Mouse (Mus musculus) v-Abl transformed pro-B cells (cell line): ENCODE measurements around the gene Rxylt1.

Experiments
- in situ Hi-C, 2 experiments: fragments of 400-800 bp; cut with MboI; formaldehyde crosslinking; loops; one replicate each; pipeline ENCODE4 v1.15.1; 2025; ENCODE audit not compliant: unreplicated experiment in 2 of 2

The Rxylt1 gene

DNA sequence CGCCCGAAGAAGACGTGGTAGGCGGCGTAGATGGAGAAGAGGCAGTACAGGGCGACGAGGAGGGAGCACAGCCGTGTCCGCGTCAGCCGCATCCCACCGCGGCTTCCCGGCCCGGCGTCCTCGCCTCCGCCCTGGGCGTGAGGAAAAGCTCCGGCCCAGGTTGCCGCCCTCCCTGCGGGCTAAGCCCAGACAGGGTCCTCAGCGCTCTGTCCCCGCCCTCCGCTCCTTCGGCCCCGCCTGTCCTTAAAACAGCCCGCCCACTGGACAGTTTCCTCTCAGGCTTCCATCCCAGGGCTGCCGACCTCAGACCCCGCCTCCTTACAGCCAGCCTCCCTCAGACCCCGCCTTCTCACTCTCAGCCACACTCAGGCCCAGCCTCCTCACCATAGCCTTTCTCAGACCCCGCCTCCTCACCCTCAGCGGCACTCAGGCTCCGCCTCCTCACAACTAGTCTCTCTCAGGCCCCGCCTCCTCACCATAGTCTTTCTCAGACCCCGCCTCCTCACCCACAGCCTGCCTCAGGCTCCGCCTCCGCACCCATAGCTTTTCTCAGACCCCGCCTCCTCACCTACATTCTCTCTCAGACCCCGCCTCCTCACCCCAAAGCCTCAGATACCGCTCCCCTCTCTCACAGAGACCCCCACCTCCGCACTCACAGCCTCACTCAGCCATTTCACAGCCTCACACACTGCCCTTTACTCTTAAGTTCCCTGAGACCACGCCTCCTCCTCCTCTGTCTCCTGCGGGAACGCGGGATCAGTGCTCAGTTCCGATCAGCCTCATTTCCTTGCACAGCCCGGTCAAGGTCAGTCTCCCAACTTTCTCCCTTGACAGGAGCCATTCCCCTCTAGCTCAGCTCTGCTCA, at the start of gene Rxylt1:
Gene Rxylt1 (minus strand): TSS at position 392 of the 865 bp plus-strand sequence.
- in situ Hi-C loops, result loop anchor here in 1 of 2 experiments (25.0 kb wide), 2 partner anchors 760 to 990 kb away; partner anchors contain the start of gene Mon2

DNA sequence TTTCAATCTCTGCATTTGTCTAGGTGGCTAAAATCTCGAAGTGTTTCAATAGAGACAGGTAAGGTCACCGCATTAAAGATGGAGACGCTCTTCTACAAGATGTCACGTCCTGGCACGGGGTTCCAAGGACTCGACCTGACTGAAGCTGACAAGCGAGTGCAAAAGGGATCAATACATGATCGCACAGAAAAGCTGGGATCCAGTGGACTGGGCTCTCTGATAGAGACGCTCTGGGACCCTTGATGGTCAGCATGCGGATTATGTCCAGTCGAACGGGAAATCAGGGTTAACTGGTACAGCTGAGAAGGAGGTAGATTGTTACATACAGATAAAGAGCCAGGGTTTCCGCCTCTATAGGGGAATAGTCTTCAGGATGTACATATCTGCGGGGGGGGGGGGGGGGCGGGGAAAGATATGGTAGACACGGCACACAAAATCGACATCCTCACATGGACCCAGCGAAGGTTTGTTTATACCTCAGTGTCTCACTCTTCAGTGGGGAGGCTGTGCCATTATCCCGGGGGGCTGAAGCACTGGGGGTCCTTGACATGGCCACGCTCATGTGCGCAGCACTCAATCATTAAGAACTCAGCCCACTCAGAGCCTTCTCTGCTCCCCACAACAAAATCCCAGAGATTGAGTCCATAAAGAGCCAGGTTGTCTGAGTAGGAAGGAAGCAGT, 24.3 kb upstream of the Rxylt1 start:
- in situ Hi-C loops, result no loop called here

DNA sequence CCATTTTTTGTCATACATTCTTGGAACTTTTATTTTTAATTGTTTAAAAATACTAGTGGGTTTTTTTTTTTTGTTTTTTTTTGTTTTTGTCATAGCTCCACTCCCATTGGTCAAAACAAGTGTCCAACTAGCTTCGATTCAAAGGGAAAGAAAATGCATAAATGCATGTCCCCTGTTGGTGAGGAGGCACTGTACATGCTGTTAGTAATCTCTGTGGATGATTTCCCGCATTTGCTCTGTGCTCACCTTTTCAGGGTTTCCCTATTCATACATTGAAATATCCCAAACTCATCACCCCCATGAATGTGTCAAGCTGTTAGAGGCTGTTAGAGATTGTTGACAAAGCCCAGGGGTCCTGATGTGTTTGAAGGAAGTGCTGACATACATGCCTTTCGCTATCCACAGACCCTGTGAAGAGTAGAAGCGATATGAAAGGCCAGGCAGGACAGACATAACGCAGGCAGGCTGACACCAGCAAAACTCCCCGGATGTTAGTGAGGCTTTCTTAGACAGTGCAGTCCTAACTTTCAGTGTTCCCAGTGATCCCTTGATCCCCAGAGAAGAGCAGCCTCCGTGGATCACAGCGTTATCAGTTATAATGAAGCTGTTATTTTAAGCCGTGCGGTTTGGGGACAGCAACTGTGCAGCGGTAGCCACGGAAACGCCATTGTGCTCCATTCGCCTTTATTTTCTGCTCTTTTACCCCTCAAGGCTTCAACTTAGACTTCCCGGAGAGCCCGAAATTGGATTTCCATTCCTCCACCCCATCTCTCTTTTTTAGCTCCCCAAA, 23.5 kb upstream of the Rxylt1 start:
- in situ Hi-C loops, result no loop called here

DNA sequence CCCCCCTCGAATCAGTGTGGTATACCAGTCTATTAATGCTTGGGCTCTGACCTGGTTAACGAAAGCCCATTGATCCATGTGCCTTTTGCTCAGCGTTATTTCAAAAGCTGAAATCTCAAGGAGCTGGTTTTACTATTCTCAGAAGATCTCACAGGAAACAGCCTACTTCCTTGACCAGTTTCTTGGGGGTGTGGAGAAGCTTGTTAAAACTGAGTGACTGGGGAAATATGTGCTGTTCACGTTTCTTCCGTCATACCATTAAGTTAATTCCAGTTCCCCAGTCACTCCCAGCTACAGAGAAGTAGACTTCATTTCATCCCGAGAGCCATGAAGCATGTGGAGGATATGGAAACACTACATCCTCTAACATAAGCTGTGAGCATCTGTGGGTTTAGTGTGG, 22.3 kb upstream of the Rxylt1 start:
- in situ Hi-C loops, result no loop called here

DNA sequence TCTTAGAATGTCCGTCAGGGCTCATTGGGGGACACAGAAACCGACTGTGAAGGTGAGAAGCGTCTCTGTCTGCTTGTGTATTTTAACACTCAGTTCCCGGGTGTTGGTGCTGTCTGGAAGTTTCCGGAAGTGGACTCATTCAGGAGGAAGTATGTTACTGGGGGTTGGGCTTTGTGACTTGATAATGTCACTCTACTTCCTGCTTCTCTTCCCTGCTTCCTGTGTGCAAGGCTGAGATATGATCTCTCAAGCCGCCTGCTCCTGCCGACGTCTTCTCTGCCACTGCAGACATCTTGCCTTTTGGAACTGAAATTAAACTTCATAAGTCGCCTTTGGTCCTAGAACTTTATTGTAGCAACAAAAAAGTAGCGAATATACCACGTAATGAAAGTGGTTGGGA, 19.5 kb upstream of the Rxylt1 start:
- in situ Hi-C loops, result no loop called here

DNA sequence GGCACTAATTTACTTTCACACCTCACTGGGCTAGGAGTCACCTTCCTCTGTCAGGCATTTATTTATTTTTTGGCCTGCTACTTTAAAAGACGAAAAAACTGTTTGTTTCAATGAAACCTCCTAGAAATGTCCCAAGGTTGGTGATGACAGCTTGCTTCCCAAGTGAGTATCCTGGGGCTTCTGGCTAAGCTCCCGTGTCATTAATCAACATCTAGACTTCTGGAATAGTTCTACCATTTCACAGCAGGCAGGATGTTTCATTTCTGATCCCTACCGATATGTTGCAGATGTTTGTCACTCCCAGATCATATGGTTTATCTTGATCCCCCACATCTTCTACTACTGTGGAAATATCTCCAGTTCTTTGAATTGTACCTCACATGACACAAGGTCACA, 9.5 kb upstream of the Rxylt1 start:
- in situ Hi-C loops, result loop anchor here in 1 of 2 experiments (10.0 kb wide), 2 partner anchors 688 to 898 kb away; no protein-coding TSS in a partner anchor

DNA sequence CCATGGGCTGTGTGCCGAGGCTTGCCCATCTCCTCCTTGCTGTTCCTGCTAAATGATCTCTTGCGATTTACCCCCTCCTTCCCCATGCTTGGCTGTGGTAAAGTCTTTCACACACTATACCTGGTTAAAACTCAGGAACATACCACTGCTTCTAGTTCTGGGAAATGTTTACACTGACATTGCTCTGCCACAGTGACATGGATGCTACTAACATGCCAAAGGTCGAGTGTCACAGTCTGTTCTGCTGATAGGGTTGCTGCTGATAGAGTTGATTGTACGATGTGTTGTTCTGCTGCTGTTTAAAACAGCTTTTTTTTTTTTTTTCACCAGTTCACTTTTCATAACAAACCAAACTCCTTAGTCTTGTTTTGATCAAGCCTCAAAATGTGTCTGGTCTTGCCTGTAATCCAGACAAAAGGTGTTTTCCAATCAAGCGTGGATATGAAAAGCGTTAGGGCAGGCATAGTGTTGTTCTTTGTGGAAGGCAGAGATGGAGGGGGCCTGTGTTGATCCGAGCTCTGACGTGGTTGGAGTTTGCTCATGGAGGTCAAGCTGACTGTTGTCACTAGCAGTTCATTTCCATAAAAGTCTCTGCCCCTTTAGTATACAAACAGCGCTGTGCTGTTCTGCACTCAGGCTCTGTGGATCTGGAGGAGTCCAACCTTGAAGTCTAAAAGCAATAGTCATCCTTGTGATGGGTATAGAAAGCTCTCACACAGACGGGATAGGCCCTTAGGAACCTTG, 8.9 kb upstream of the Rxylt1 start:
- in situ Hi-C loops, result loop anchor here in 1 of 2 experiments (10.0 kb wide), 2 partner anchors 689 to 899 kb away; no protein-coding TSS in a partner anchor

DNA sequence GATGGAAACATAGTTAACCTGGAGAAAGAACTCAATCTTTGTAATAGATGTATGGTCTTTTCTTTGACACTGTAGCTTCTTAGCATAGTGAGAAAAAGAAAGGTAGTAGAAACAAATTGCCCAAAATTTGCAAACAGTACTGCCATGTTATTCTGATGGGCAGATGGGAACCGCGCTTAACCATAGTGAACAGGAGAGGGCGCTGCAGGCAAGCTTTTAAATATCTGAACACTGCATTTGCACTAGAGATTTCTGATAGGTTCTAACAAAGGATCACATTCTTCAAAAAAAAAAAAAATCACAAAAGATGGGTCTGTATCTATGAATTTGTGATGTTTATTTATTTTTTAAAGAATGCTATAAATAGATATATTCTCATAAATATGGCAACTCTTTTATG, 8.2 kb upstream of the Rxylt1 start:
- in situ Hi-C loops, result loop anchor here in 1 of 2 experiments (10.0 kb wide), 2 partner anchors 689 to 899 kb away; no protein-coding TSS in a partner anchor

DNA sequence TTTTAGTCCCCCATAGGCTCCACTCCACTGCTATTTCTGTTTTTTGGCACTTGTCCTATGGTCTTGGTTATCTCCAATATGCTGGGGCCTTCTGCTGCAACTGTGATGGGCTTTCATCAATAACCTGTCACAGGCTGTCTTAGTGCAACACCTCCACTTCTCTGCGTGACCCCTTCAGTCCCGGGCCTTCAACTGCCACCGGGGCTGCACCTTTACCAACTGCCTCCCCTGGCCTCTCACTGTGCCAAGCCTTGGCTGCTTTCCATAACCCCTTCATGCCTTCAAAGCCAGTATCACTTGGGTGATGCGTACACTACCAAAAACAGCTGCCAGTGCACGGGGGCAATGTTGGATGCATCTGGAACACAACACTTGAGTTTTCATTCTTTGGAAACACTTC, 5.5 kb upstream of the Rxylt1 start:
- in situ Hi-C loops, result loop anchor here (5.0 to 10.0 kb wide), 4 partner anchors 425 to 902 kb away; no protein-coding TSS in a partner anchor

DNA sequence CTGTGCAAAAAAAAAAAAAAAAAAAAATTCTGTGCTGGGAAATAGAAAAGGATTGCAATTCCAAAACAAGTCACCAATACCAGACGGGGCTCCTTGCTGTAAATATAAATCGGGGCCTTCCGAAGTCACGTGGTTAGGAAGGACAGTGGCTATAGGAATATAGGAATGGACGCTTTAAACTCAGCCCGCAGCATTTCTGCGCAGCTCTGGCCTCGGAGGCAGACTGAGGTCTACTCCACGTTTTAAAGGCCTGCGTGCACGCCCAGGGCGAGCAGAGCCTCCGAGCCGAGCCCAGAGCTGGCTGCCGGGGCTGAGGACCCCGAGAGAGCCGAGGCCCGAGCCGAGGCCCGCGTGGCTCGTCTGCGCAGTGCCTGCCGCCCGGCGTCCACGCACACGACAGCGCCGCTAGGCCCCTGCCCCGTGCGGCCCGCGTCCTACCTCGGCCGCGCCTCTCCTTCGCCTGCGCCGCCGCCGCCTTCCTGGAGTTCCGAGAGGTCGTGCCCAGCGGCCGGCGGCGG, 650 bp downstream of the Rxylt1 start:
- in situ Hi-C loops, result loop anchor here in 1 of 2 experiments (25.0 kb wide), 2 partner anchors 759 to 991 kb away; partner anchors contain the start of gene Mon2

DNA sequence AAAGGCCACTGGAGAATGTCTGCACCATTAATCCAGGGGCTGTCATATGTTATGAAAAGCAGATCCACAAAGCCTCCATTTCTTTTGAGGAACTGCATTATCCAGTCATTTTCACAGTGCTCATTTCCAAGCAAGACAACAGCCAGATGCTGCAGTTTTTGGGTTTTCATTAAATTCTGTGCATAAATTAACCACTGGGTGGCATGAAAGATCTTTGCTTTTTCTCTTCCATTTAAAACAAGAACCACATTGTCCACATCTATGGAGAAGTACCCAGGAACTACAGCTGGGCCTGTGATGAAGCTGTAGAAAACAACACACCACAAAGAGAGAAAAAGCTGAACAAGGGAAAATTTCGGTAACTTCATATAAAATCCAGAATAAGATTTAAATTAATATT, 6.7 kb downstream of the Rxylt1 start:
- in situ Hi-C loops, result loop anchor here in 1 of 2 experiments (25.0 kb wide), 2 partner anchors 753 to 997 kb away; partner anchors contain the start of gene Mon2

DNA sequence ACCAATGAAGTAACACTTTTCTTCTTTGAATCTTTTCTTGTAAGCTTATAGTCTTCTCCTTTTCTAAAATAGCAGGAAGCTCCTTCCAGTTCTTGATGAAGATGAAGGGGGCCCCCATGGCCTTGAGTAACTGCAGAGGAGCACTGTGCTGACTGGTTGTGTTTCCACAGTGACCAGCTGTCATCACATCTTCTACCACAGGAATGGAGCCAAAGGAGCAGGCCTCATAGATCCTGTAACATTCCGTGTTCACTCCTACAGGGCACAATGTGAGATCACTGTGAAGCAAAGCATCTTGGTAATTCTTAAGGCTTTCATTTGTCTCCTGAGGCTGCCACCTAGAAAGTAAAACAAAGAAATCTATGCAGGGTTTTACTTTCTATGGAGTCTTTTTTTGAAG, 15.8 kb downstream of the Rxylt1 start:
- in situ Hi-C loops, result loop anchor here in 1 of 2 experiments (25.0 kb wide), 2 partner anchors 744 to 1006 kb away; partner anchors contain the start of gene Mon2

DNA sequence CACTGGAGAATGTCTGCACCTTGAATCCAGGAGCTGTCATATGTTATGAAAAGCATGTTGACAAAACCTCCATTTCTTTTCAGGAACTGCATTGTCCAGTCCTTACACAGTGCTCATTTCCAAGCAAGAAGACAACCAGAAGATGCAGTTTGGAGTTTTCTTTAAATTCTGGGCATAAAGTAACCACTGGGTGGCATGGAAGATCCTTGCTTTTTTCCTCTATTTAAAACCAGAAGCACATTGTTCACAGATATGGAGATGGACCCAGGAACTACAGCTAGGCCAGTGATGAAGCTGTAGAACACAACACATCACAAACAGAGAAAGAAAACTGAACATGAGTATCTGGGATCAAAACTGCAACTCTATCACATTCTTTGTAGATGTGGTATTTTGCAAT, 28.0 kb downstream of the Rxylt1 start:
- in situ Hi-C loops, result no loop called here

DNA sequence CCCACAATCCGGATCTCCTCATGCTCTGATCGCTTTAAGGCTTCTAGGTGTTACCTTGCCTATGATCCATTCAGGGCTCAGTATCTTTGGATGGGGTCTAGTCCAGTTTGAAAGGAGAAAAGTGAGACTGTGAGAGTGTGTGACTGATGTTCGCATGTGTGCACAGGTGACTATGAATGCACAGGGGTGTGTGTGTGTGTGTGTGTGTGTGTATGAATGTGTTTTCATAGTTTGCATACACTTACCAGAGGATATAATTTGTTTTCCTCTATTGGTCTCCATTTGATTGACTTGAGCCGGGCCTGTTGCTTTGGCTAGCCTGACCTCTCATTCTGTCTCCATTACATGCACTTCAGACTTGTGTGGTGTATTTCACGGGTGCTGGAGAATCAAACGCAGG, 41.3 kb downstream of the Rxylt1 start:
- in situ Hi-C loops, result no loop called here

DNA sequence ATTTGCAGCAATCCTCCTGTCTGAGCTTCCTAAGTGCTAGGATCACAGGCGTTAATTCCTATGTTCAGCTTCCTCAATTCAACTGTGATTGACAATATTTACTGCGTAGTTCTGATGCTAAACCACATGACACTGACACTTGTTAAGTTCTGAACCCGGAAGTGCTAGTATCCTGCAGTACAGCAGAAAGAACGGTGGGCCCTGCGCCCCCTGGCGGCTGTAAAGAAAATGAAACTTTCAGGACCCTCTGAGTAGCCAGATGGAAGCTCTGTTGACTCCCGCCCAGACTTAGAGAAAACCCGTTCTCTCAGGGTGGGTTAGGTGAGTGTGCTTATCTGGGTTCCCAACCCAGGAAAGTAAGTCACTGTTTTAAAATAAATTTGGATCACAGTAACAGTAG, 42.6 kb downstream of the Rxylt1 start:
- in situ Hi-C loops, result loop anchor here (5.0 kb wide), 3 partner anchors 352 to 417 kb away; no protein-coding TSS in a partner anchor

DNA sequence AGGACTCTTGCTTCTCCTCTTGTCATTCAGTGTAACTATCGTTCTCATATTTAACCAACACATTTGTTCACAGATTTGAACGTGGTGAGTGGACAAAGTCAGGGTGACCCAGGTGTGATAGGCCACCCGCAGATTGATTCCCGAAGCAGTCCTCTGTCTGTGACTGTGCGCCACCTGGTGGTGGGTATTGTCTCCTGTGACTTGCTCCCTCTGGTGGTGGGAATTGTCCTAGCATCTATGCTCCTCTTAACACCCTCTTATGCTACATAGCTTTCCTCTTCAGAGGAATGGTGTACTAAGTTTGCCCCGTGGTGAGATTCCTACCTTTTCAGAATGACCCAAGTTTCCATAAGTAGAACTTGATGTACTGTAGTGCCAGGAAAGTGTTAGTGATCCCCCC, 45.3 kb downstream of the Rxylt1 start:
- in situ Hi-C loops, result loop anchor here (5.0 kb wide), 3 partner anchors 350 to 415 kb away; no protein-coding TSS in a partner anchor

DNA sequence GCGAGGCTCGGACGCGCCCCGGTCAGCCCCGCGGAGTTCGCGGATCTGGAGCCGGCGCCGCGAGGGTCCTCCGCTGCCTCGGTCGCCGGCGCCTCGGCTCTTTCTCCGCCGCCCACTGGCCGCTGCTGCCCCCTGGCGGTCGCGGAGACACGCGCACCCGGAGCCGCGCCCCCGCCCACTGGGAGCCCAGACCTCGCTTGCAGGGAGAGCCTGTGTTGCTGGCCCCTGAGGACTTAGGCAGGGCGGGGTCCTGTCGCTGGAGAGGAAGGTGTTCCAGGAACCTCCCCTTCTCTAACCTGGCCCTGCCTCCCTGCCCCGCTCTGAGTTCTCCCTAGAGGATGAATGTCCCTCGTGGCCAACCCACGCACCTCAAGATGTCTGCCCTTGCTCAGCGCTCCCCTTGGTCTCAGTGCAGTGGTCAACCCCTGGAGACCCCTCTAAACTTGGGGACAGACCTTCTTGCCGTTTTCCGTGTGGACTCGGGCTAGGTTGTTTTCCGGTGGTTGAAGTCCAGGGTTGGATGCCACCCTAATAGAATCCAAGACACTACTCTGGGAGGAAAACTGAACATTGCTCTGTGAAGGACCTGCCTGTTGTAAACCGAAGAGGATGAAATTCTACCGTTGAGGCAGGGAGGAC, 49.3 kb downstream of the Rxylt1 start:
- in situ Hi-C loops, result loop anchor here in 1 of 2 experiments (25.0 kb wide), 1 partner anchor 761 kb away; no protein-coding TSS in a partner anchor

DNA sequence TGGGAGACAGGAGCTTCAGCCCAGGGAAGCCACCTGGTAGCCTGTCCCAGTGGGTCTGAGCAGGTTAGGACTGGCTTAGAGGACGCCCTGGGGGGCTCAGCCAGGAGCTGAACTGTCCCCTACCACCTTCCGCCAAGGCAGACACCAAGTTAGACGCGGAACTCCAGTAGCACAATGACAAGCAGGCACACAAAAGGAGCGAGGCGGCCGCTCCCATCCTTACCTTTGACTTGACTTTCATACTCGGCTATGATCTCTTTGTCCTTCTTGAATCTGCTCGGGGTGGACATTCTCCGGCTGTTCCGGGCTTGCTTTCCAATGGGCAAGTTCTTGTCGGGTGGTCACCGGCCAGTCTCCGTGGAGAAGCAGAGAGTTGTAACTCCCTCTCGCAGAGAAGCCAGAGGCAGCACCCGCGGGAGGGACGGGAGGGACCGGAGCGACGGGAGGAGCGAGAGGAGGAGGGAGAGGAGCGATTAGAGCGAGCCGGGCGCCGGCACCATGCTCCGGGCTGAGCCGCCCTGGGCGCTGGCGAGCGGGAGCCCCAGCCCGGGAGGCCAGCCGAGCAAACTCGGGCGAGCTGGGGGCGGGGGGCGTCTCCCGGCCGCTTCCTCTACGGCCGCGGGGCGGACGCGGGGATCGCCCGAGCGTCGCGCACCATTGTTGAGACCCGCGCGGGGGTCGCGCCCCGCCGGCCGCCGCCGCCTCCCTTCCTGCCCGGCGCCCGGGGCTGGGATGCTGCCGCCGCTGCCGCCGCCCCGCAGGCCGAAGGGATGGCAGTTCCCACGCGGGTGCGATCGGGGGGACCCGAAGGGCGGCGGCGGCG, 50.1 kb downstream of the Rxylt1 start, which contains the start of gene Srgap1:
Gene Srgap1 (minus strand): TSS at position 412 of the 823 bp plus-strand sequence.
- in situ Hi-C loops, result loop anchor here in 1 of 2 experiments (25.0 kb wide), 1 partner anchor 760 kb away; no protein-coding TSS in a partner anchor
